Mouse (Mus musculus): ENCODE results near the gene Ldoc1.

The Ldoc1 gene

GRCm38 (mm10) chrX:61709302-61710033, at the start of gene Ldoc1:
Ldoc1 (plus strand) TSS chrX:61709497.
- peak; percentile 54 for DNase-seq (ENCODE audit: low read depth, low spot score)

- peak; percentile 63 for DNase-seq (ENCODE audit: low read depth, low spot score)
These were observed 834 bp downstream of the Ldoc1 start for GRCm38 (mm10) chrX:61710131-61710530.

DNA sequence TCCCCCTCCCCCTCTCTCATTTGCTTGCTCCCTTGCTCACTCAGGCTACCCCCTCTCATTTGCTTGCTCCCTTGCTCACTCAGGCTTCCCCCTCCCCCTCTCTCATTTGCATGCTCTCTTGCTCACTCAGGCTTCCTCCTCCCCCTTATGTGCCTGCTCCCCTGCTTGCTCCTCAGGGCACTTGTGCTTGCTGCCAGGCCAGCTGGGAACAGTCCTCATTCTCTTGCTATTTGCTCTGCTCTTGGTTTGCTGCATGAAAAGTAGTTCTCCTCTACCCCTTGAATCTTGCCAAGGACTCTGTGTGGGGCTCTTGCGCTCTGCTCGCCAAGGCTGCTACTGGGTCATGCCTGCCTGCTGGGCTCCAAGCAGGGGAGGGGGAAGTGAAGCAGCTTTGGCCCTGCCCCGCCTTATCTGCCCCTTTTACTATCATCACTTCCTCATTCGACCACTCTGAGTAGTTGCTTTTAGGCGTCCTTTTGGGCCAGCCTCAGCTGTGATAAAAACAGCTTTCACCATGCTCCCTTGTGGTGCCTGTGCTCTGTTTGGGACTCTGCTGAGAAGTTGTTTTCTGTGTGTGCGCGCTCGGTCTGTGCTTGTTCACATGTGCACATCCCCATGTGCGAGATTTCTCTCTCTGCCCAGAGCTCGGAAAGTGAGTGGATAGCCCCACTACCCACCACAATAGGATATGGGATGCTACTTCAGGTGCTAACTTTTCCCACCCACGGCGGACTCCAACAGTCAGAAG, 13.2 kb downstream of the Ldoc1 start:
- peak; percentile 87 for DNase-seq (ENCODE audit: low read depth, low spot score)

GRCm38 (mm10) chrX:61723029-61723980, 14.0 kb downstream of the Ldoc1 start:
- DNase-seq (ENCODE audit: low read depth, low spot score) = peak; percentile 80

DNA sequence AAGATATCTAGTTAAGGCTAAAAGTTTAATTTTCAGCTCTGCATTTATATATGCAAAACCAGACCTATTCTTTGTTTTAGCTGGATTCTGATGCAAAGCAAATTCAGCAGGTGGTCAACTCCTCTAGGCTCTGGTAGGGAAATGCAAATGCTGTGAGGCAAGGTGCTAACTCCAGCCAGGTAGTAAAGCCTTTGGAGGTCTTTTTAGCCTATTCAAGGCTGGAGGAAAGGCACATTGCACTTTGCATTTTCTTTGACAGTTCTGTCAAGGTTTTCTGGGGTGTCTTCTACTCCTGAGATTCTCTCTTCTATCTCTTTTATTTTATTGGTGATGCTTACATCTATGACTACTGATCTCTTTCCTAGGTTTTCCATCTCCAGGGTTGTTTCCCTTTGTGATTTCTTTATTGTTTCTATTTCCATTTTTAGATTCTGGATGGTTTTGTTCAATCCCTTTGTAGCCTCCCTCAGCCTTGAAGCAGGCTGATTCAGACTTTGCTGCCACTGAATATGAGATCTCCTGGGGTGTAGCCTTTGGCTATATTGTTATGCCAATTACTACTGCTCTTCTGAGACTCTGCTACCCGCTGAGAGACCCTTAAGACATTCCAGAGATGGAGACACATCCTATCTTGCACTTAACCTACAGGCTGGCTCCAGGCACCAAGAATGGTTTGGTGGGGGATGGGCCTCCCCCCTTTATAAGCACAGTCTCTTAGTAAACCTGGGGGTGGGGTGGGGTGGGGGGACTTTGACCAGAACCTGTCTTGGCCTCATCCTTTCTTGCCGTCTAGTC, 18.4 kb downstream of the Ldoc1 start:
- DNase-seq (ENCODE audit: low read depth, low spot score) = no peak

Measured in brain, adult 2 months (tissue).